Comparison of ENCODE assay signal across 10 mouse cellular contexts in genomic region chr11:61487401-61487800, GRCm38 (mm10). TPM values are rescaled to one million over a fixed set of nuclear protein-coding genes. Genes with fewer than 3 reads are reported as not detected.
DNase-seq lines count a peak whose midpoint lies in the region; ATAC-seq and TF ChIP-seq lines count a peak whose summit lies in the region.
"Had no signal": no experiment of that assay in that cellular context is flagged by ENCODE, and none has a peak within 500 bp of the region (broad histone marks: within the 10 kb centered on the region; RNA-seq: fewer than 3 reads in every experiment).

No protein-coding gene starts in this region.

- TF ChIP-seq EP300 in heart, postnatal 0 days (IDR thresholded peaks at IDR 0.05; ENCODE audit: low read depth): no peak

- no peaks in the 10 kb centered on the region for H3K27me3 ChIP-seq in heart, embryonic 11.5 days (ENCODE audit: control insufficient read depth, insufficient read depth, low read length)
- H3K27me3 ChIP-seq in heart, postnatal 0 days (ENCODE audit: control insufficient read depth, insufficient read depth, low read length): no peaks in the 10 kb centered on the region
- H3K27me3 ChIP-seq in lung, embryonic 14.5 days (ENCODE audit: insufficient read depth, low read length): no peaks in the 10 kb centered on the region

- ATAC-seq in heart, embryonic 11.5 days (replicated peaks; ENCODE audit: insufficient number of reproducible peaks, low FRiP score, low TSS enrichment): no peak
- ATAC-seq in heart, postnatal 0 days (ENCODE audit: insufficient read depth, low read depth): peak; percentile 57
- ATAC-seq in lung, embryonic 14.5 days (ENCODE audit: insufficient read depth): no peak
- no peak for ATAC-seq in granulocyte monocyte progenitor cell, adult 5-6 weeks (replicated peaks; ENCODE audit: poor library complexity, severe bottlenecking)

- peaks cover 33% of the 10 kb centered on the region for H3K36me3 ChIP-seq in heart, embryonic 11.5 days (ENCODE audit: control insufficient read depth, insufficient read depth, low read length)
- H3K36me3 ChIP-seq in heart, postnatal 0 days (replicated peaks; ENCODE audit: control insufficient read depth, insufficient read depth, low read length): peaks cover 41% of the 10 kb centered on the region
- H3K36me3 ChIP-seq in lung, embryonic 14.5 days (ENCODE audit: insufficient read depth): peaks cover 49% of the 10 kb centered on the region

- peaks cover 20% of the 10 kb centered on the region for H3K4me1 ChIP-seq in heart, embryonic 11.5 days (ENCODE audit: control insufficient read depth, insufficient read depth, low read length)
- peaks cover 8% of the 10 kb centered on the region; the same call in 1 of the 2 replicates for H3K4me1 ChIP-seq in heart, postnatal 0 days (ENCODE audit: control insufficient read depth, insufficient read depth)
- H3K4me1 ChIP-seq in lung, embryonic 14.5 days (ENCODE audit: insufficient read depth): peaks cover 19% of the 10 kb centered on the region

- H3K4me2 ChIP-seq in heart, embryonic 11.5 days: no peak overlapping the region
- no peak overlapping the region for H3K4me2 ChIP-seq in heart, postnatal 0 days (ENCODE audit: low read depth, low read length)
- H3K4me2 ChIP-seq in lung, embryonic 14.5 days: peak overlapping the region; percentile 64

- no peak overlapping the region for H3K27ac ChIP-seq in heart, embryonic 11.5 days (ENCODE audit: low read depth, low read length)
- H3K27ac ChIP-seq in heart, postnatal 0 days (ENCODE audit: low read depth): no peak overlapping the region
- peak overlapping the region; percentile 38 for H3K27ac ChIP-seq in lung, embryonic 14.5 days (ENCODE audit: low read depth)

- no peak overlapping the region for H3K9ac ChIP-seq in heart, embryonic 11.5 days (ENCODE audit: low read depth, low read length)
- H3K9ac ChIP-seq in heart, postnatal 0 days (replicated peaks; ENCODE audit: low read depth, low read length): no peak overlapping the region
- peak overlapping the region; percentile 55; the same call in 1 of the 2 replicates for H3K9ac ChIP-seq in lung, embryonic 14.5 days

- TF ChIP-seq CTCF in heart, postnatal 0 days (IDR thresholded peaks at IDR 0.05; ENCODE audit: low read depth): no peak
- TF ChIP-seq CTCF in lung, embryonic 14.5 days (IDR thresholded peaks at IDR 0.05; ENCODE audit: low read depth): no peak

- H3K9me3 ChIP-seq in heart, embryonic 11.5 days (replicated peaks; ENCODE audit: control insufficient read depth, low read length): no peaks in the 10 kb centered on the region
- no peaks in the 10 kb centered on the region for H3K9me3 ChIP-seq in heart, postnatal 0 days (replicated peaks; ENCODE audit: control insufficient read depth, low read length)
- H3K9me3 ChIP-seq in lung, embryonic 14.5 days (ENCODE audit: low read depth, low read length): no peaks in the 10 kb centered on the region
- H3K9me3 ChIP-seq: G1E had no signal

- DNase-seq in heart, adult 18-20 months: peak; percentile 61 to 64
- peak; percentile 39 for DNase-seq in urinary bladder, postnatal 10 days (ENCODE audit: low spot score)
- DNase-seq in urinary bladder, adult 18-20 months (ENCODE audit: low spot score in 2 of 2): no peak
- DNase-seq in heart, postnatal 0 days (ENCODE audit: low spot score): peak; percentile 33
- peak; percentile 90 for DNase-seq in lung, embryonic 14.5 days
- DNase-seq in spleen, adult 12 weeks (ENCODE audit: low spot score): no peak

- WGBS in heart, embryonic 11.5 days (ENCODE audit: insufficient replicate concordance): 73% methylated on average over 2 of the region's 2 CpGs
- 0% methylated on average over 2 of the region's 2 CpGs for WGBS in heart, postnatal 0 days
- WGBS in lung, embryonic 14.5 days: 33% methylated on average over 2 of the region's 2 CpGs

- no peak overlapping the region for H3K4me3 ChIP-seq in heart, embryonic 11.5 days (ENCODE audit: low read depth, low read length)
- no peak overlapping the region for H3K4me3 ChIP-seq in heart, postnatal 0 days (ENCODE audit: low read depth, low read length)
- H3K4me3 ChIP-seq in lung, embryonic 14.5 days (ENCODE audit: low read depth, low read length): peak overlapping the region; percentile 45
- H3K4me3 ChIP-seq: erythroblast, embryonic 14.5 days had no signal

RNA-seq across cellular contexts. Expression of gene Mfap4, which starts 2.2 kb away (rescaled TPM):
- total RNA-seq in heart, adult 18-20 months (2021): 10 to 100 TPM; 12.5 to 13.3 TPM
- polyA plus RNA-seq in heart, embryonic 11.5 days (2014; fragmentation: Nextera tagmentation; extraction: Ambion mirVana): 57.6 and 58.4 TPM in 2 replicates
- 34.1 and 54.5 TPM in 2 replicates for total RNA-seq in heart, postnatal 0 days (2014; rRNA removed; ENCODE audit: low replicate concordance)
- polyA plus RNA-seq in heart, postnatal 0 days (2015; fragmentation: Nextera tagmentation; extraction: Ambion mirVana): 39.1 and 51.0 TPM in 2 replicates
- polyA plus RNA-seq in lung, embryonic 14.5 days (2014; fragmentation: Nextera tagmentation; extraction: Ambion mirVana): 615 and 660 TPM in 2 replicates
- not detected in 2 replicates for total RNA-seq in granulocyte monocyte progenitor cell, adult 5-6 weeks (2014; fragmentation: Nextera tagmentation)
- not detected in 2 replicates for total RNA-seq in granulocyte monocyte progenitor cell, adult 5-6 weeks (2017)
- polyA plus RNA-seq: erythroblast, embryonic 14.5 days; G1E had no signal

RNA-seq across cellular contexts. Expression of gene Mapk7, which starts 6.8 kb away (rescaled TPM):
- 1 to 10 TPM; 5.7 to 6.0 TPM for total RNA-seq in heart, adult 18-20 months (2021)
- 22.3 and 25.8 TPM in 2 replicates for polyA plus RNA-seq in heart, embryonic 11.5 days (2014; fragmentation: Nextera tagmentation; extraction: Ambion mirVana)
- 19.7 and 33.5 TPM in 2 replicates for total RNA-seq in heart, postnatal 0 days (2014; rRNA removed; ENCODE audit: low replicate concordance)
- 12.0 and 12.5 TPM in 2 replicates for polyA plus RNA-seq in heart, postnatal 0 days (2015; fragmentation: Nextera tagmentation; extraction: Ambion mirVana)
- 62.8 and 69.6 TPM in 2 replicates for polyA plus RNA-seq in lung, embryonic 14.5 days (2014; fragmentation: Nextera tagmentation; extraction: Ambion mirVana)
- total RNA-seq in granulocyte monocyte progenitor cell, adult 5-6 weeks (2014; fragmentation: Nextera tagmentation): 9.2 and 12.9 TPM in 2 replicates
- total RNA-seq in granulocyte monocyte progenitor cell, adult 5-6 weeks (2017): 5.9 and 13.1 TPM in 2 replicates

RNA-seq across cellular contexts. Expression of gene B9d1, which starts 17.5 kb away (rescaled TPM):
- total RNA-seq in heart, adult 18-20 months (2021): 1 to 10 TPM; 6.3 to 7.5 TPM
- 13.3 and 14.5 TPM in 2 replicates for polyA plus RNA-seq in heart, embryonic 11.5 days (2014; fragmentation: Nextera tagmentation; extraction: Ambion mirVana)
- total RNA-seq in heart, postnatal 0 days (2014; rRNA removed; ENCODE audit: low replicate concordance): 11.6 and 34.6 TPM in 2 replicates
- 6.5 TPM in 2 replicates for polyA plus RNA-seq in heart, postnatal 0 days (2015; fragmentation: Nextera tagmentation; extraction: Ambion mirVana)
- polyA plus RNA-seq in lung, embryonic 14.5 days (2014; fragmentation: Nextera tagmentation; extraction: Ambion mirVana): 48.9 and 54.1 TPM in 2 replicates
- total RNA-seq in granulocyte monocyte progenitor cell, adult 5-6 weeks (2014; fragmentation: Nextera tagmentation): 1.6 TPM in 1 of 2 replicates, not detected in the other
- not detected in 2 replicates for total RNA-seq in granulocyte monocyte progenitor cell, adult 5-6 weeks (2017)

RNA-seq across cellular contexts. Expression of gene Rnf112, which starts 33.5 kb away (rescaled TPM):
- under 1 TPM in 1 of 2 experiments, not detected in 1; 0.15 TPM for total RNA-seq in heart, adult 18-20 months (2021)
- polyA plus RNA-seq in heart, embryonic 11.5 days (2014; fragmentation: Nextera tagmentation; extraction: Ambion mirVana): 0.09 TPM in 1 of 2 replicates, not detected in the other
- total RNA-seq in heart, postnatal 0 days (2014; rRNA removed; ENCODE audit: low replicate concordance): 0.38 and 0.39 TPM in 2 replicates
- 0.11 TPM in 1 of 2 replicates, not detected in the other for polyA plus RNA-seq in heart, postnatal 0 days (2015; fragmentation: Nextera tagmentation; extraction: Ambion mirVana)
- 0.31 and 0.42 TPM in 2 replicates for polyA plus RNA-seq in lung, embryonic 14.5 days (2014; fragmentation: Nextera tagmentation; extraction: Ambion mirVana)
- not detected in 2 replicates for total RNA-seq in granulocyte monocyte progenitor cell, adult 5-6 weeks (2014; fragmentation: Nextera tagmentation)
- not detected in 2 replicates for total RNA-seq in granulocyte monocyte progenitor cell, adult 5-6 weeks (2017)
- polyA plus RNA-seq: erythroblast, embryonic 14.5 days; G1E had no signal

Comparison
In these comparisons a context has a peak if more than half of its experiments do, and no peak if none do; other contexts are left out.
1. DNase-seq: peak in heart, adult 18-20 months (2 of 2), urinary bladder, postnatal 10 days (single experiment), heart, postnatal 0 days (single experiment) and lung, embryonic 14.5 days (single experiment); none in urinary bladder, adult 18-20 months (0 of 2) and spleen, adult 12 weeks (single experiment).
2. RNA of gene Mfap4, which starts 2.2 kb away (total RNA-seq): 34.1 to 54.5 TPM in heart, postnatal 0 days and 12.5 to 13.3 TPM in heart, adult 18-20 months; not detected in granulocyte monocyte progenitor cell, adult 5-6 weeks; every median in the first group is over 10 times any median in the second.